Mouse (Mus musculus) heart, adult 2 months (tissue): ENCODE measurements at regions not wholly inside any gene's neighbourhood (a gene's known extent, or its start where the extent isn't known, plus 50 kb on each side); places are given as distances from the start of the nearest gene placed in this dataset.

Experiments used
- DNase-seq, 2 experiments: peaks; one replicate each; pipeline ENCODE4 v3.0.0; 2021
- H3K27ac ChIP-seq: fragments of 200-600 bp; 2 replicates; pipeline ENCODE4 v1.8.1; 2022
- H3K27me3 ChIP-seq: fragments of 200-500 bp; 2 replicates; pipeline ENCODE4 v1.6.1; 2012; ENCODE audit warnings: mild to moderate bottlenecking, low read length, inconsistent platforms, mixed read lengths; ENCODE audit not compliant: control insufficient read depth, insufficient read depth
- H3K36me3 ChIP-seq: fragments of 200-500 bp; 2 replicates; pipeline ENCODE4 v1.6.1; 2012; ENCODE audit warnings: low read length, inconsistent platforms; ENCODE audit not compliant: control insufficient read depth, insufficient read depth
- H3K4me1 ChIP-seq: fragments of 200-500 bp; 2 replicates; pipeline ENCODE4 v1.6.1; 2011; ENCODE audit warnings: low read length; ENCODE audit not compliant: control insufficient read depth, insufficient read depth
- H3K4me3 ChIP-seq: fragments of 200-600 bp; 2 replicates; pipeline ENCODE4 v1.8.1; 2022
- H3K79me2 ChIP-seq: fragments of 200-500 bp; replicated peaks from 2 replicates; pipeline ENCODE4 v1.6.1; 2012; ENCODE audit warnings: mild to moderate bottlenecking, inconsistent platforms, low read length, moderate library complexity, mixed read lengths; ENCODE audit not compliant: control insufficient read depth, insufficient read depth
- H3K9ac ChIP-seq: fragments of 200-500 bp; 2 replicates; pipeline ENCODE4 v1.6.1; 2012; ENCODE audit warnings: low read depth, mild to moderate bottlenecking, control low read depth, inconsistent platforms, low read length, mixed read lengths
- CTCF ChIP-seq: fragments of 200-600 bp; IDR thresholded peaks from 2 replicates; pipeline ENCODE4 v1.8.1; 2022; ENCODE audit warnings: antibody characterized with exemption, mild to moderate bottlenecking, moderate library complexity
- EP300 ChIP-seq: fragments of 200-500 bp; IDR thresholded peaks from 2 replicates; pipeline ENCODE4 v1.6.1; 2011; ENCODE audit warnings: low read depth, low read length, control low read depth; ENCODE audit not compliant: insufficient read depth
- POLR2A ChIP-seq: fragments of 200-500 bp; IDR thresholded peaks from 2 replicates; pipeline ENCODE4 v1.6.1; 2011; ENCODE audit warnings: mild to moderate bottlenecking, low read depth, low read length, control low read depth; ENCODE audit not compliant: insufficient read depth
- WGBS: fragments of 180-500 bp; shearing (Covaris S2); methylation state at CpG from one replicate; pipeline ENCODE4 v1.1.7; 2018; 5-methylcytosine and 5-hydroxymethylcytosine counted together
- intact Hi-C: fragments of 180-260 bp; cut with DNase I; formaldehyde crosslinking; loops from one replicate; pipeline ENCODE4 v1.15.1; 2025

GRCm38 (mm10) chr5:51841763-51842162, 274.2 kb upstream of the Ppargc1a start:
- Histone ChIP-seq H3K36me3 (no peaks in the 10 kb centered on the region), H3K79me2 (no peaks in the 10 kb centered on the region), H3K27ac (no peak overlapping the region), H3K27me3 (no peaks in the 10 kb centered on the region), H3K4me3 (no peak overlapping the region), H3K9ac (no peak overlapping the region), H3K4me1 (no peaks in the 10 kb centered on the region; the same call in 1 of the 2 replicates)
- WGBS: 69% methylated on average over 2 of the region's 2 CpGs
- TF ChIP-seq POLR2A (no peak), CTCF (no peak)
- intact Hi-C loops: no loop called here
- DNase-seq: no peak

- H3K27me3 ChIP-seq: no peaks in the 10 kb centered on the region
- H3K9ac ChIP-seq: no peak overlapping the region
- H3K79me2 ChIP-seq: no peaks in the 10 kb centered on the region
- no peak overlapping the region for H3K27ac ChIP-seq
- intact Hi-C loops: no loop called here
- no peak overlapping the region for H3K4me3 ChIP-seq
- TF ChIP-seq EP300 (no peak), POLR2A (no peak), CTCF (no peak)
- WGBS: 59% methylated on average over 11 of the region's 11 CpGs
- DNase-seq: peak in 1 of 2 experiments; percentile 29
- no peaks in the 10 kb centered on the region for H3K36me3 ChIP-seq
- H3K4me1 ChIP-seq: no peaks in the 10 kb centered on the region; the same call in 1 of the 2 replicates
These were observed 273.3 kb upstream of the Ppargc1a start for GRCm38 (mm10) chr5:51840638-51841329.

GRCm38 (mm10) chr5:51839292-51839691, 271.8 kb upstream of the Ppargc1a start:
- WGBS: 49% methylated on average over 4 of the region's 4 CpGs
- H3K27ac ChIP-seq: no peak overlapping the region
- DNase-seq: no peak

GRCm38 (mm10) chr5:51830551-51830950, 263.0 kb upstream of the Ppargc1a start:
- H3K27me3 ChIP-seq: no peaks in the 10 kb centered on the region
- no peaks in the 10 kb centered on the region for H3K79me2 ChIP-seq
- H3K4me3 ChIP-seq: no peak overlapping the region
- H3K27ac ChIP-seq: no peak overlapping the region
- TF ChIP-seq EP300 (no peak), CTCF (no peak), POLR2A (no peak)
- DNase-seq: no peak
- H3K36me3 ChIP-seq: no peaks in the 10 kb centered on the region
- no peak overlapping the region for H3K9ac ChIP-seq
- H3K4me1 ChIP-seq: no peaks in the 10 kb centered on the region
- 71% methylated on average over 6 of the region's 6 CpGs for WGBS
- intact Hi-C loops: no loop called here

More at GRCm38 (mm10) chr5:51839292-51839691, 271.8 kb upstream of the Ppargc1a start:
- no peaks in the 10 kb centered on the region for H3K36me3 ChIP-seq
- TF ChIP-seq CTCF (no peak), EP300 (no peak), POLR2A (no peak)
- H3K9ac ChIP-seq: no peak overlapping the region
- no peaks in the 10 kb centered on the region for H3K79me2 ChIP-seq
- H3K4me1 ChIP-seq: no peaks in the 10 kb centered on the region; the same call in 1 of the 2 replicates
- no peak overlapping the region for H3K4me3 ChIP-seq
- intact Hi-C loops: no loop called here
- H3K27me3 ChIP-seq: no peaks in the 10 kb centered on the region

- H3K4me3 ChIP-seq: no peak overlapping the region
- H3K27ac ChIP-seq: no peak overlapping the region
- TF ChIP-seq CTCF (no peak), EP300 (no peak), POLR2A (no peak)
- DNase-seq: no peak
- intact Hi-C loops: no loop called here
- H3K4me1 ChIP-seq: no peaks in the 10 kb centered on the region
- WGBS: 51% methylated on average over 2 of the region's 2 CpGs
- H3K9ac ChIP-seq: no peak overlapping the region
- no peaks in the 10 kb centered on the region for H3K27me3 ChIP-seq
- H3K79me2 ChIP-seq: no peaks in the 10 kb centered on the region
- no peaks in the 10 kb centered on the region for H3K36me3 ChIP-seq
These were observed 262.5 kb upstream of the Ppargc1a start for GRCm38 (mm10) chr5:51830015-51830414.

- TF ChIP-seq POLR2A: no peak
- no peak for TF ChIP-seq CTCF
- no peak for TF ChIP-seq EP300
- H3K4me1 ChIP-seq: no peaks in the 10 kb centered on the region
- intact Hi-C loops: no loop called here
These were observed 262.1 kb upstream of the Ppargc1a start for GRCm38 (mm10) chr5:51829606-51830005.

More at GRCm38 (mm10) chr5:51829606-51830005, 262.1 kb upstream of the Ppargc1a start:
- no peak for DNase-seq
- 73% methylated on average over 3 of the region's 3 CpGs for WGBS
- H3K4me3 ChIP-seq: no peak overlapping the region
- H3K27ac ChIP-seq: no peak overlapping the region
- no peaks in the 10 kb centered on the region for H3K27me3 ChIP-seq
- H3K79me2 ChIP-seq: no peaks in the 10 kb centered on the region
- no peaks in the 10 kb centered on the region for H3K36me3 ChIP-seq
- H3K9ac ChIP-seq: no peak overlapping the region
